Mouse (Mus musculus): ENCODE measurements at regions not wholly inside any gene's neighbourhood (a gene's known extent, or its start where the extent isn't known, plus 50 kb on each side); places are given as distances from the start of the nearest gene placed in this dataset.

- no peak overlapping the region for H3K4me2 ChIP-seq (ENCODE audit: low read length)
- WGBS, result 0% methylated on average over 1 of the region's 1 CpGs
- no peaks in the 10 kb centered on the region for H3K36me3 ChIP-seq (ENCODE audit: insufficient read depth, low read length)
- H3K4me1 ChIP-seq (replicated peaks; ENCODE audit: insufficient read depth, low read length), result no peaks in the 10 kb centered on the region; the same call in 1 of the 2 replicates
- no peak for TF ChIP-seq CTCF (IDR thresholded peaks at IDR 0.05; ENCODE audit: low read depth)
- H3K27ac ChIP-seq, result no peak overlapping the region
- H3K9ac ChIP-seq (ENCODE audit: low read depth, low read length), result no peak overlapping the region
- no peaks in the 10 kb centered on the region for H3K9me3 ChIP-seq (replicated peaks; ENCODE audit: low read length)
- H3K4me3 ChIP-seq (replicated peaks; ENCODE audit: low read depth, low read length), result no peak overlapping the region
- DNase-seq (ENCODE audit: low spot score) (peak; percentile 45), ATAC-seq (replicated peaks; ENCODE audit: low FRiP score, low read depth) (peak; percentile 77; the same call in 1 of the 2 replicates)
- no peaks in the 10 kb centered on the region for H3K27me3 ChIP-seq (ENCODE audit: insufficient read depth, low read length)
Observed at GRCm38 (mm10) chr12:119070446-119070845, 104.2 kb upstream of the Abcb5 start.

- DNase-seq (ENCODE audit: low spot score), result no peak
- no peaks in the 10 kb centered on the region for H3K36me3 ChIP-seq (ENCODE audit: insufficient read depth, low read length)
- no peak overlapping the region for H3K4me3 ChIP-seq (replicated peaks; ENCODE audit: low read depth, low read length)
- no peak for TF ChIP-seq CTCF (IDR thresholded peaks at IDR 0.05; ENCODE audit: low read depth)
- H3K4me1 ChIP-seq (replicated peaks; ENCODE audit: insufficient read depth, low read length), result no peaks in the 10 kb centered on the region; the same call in 1 of the 2 replicates
- H3K27ac ChIP-seq, result no peak overlapping the region
- no peaks in the 10 kb centered on the region for H3K27me3 ChIP-seq (ENCODE audit: insufficient read depth, low read length)
- 63% methylated on average over 3 of the region's 3 CpGs for WGBS
- no peaks in the 10 kb centered on the region for H3K9me3 ChIP-seq (replicated peaks; ENCODE audit: low read length)
- H3K4me2 ChIP-seq (ENCODE audit: low read length), result no peak overlapping the region
- no peak overlapping the region for H3K9ac ChIP-seq (ENCODE audit: low read depth, low read length)
- ATAC-seq (replicated peaks; ENCODE audit: low FRiP score, low read depth), result no peak
Observed at GRCm38 (mm10) chr12:119069747-119070146, 103.5 kb upstream of the Abcb5 start.

- Histone ChIP-seq H3K27ac (no peak overlapping the region), H3K4me1 (replicated peaks; ENCODE audit: insufficient read depth, low read length) (no peaks in the 10 kb centered on the region; the same call in 1 of the 2 replicates), H3K27me3 (ENCODE audit: insufficient read depth, low read length) (no peaks in the 10 kb centered on the region), H3K9me3 (replicated peaks; ENCODE audit: low read length) (no peaks in the 10 kb centered on the region), H3K4me3 (replicated peaks; ENCODE audit: low read depth, low read length) (no peak overlapping the region), H3K36me3 (ENCODE audit: insufficient read depth, low read length) (no peaks in the 10 kb centered on the region), H3K9ac (ENCODE audit: low read depth, low read length) (no peak overlapping the region), H3K4me2 (ENCODE audit: low read length) (no peak overlapping the region)
- ATAC-seq (replicated peaks; ENCODE audit: low FRiP score, low read depth), result no peak
- 98% methylated on average over 2 of the region's 2 CpGs for WGBS
- TF ChIP-seq CTCF (IDR thresholded peaks at IDR 0.05; ENCODE audit: low read depth), result no peak
- no peak for DNase-seq (ENCODE audit: low spot score)
Observed at GRCm38 (mm10) chr12:119068079-119068478, 101.9 kb upstream of the Abcb5 start.

GRCm38 (mm10) chr12:119062931-119063330 lies 96.7 kb upstream of the Abcb5 start:
- no peaks in the 10 kb centered on the region for H3K9me3 ChIP-seq (replicated peaks; ENCODE audit: low read length)
- no peak overlapping the region for H3K4me3 ChIP-seq (replicated peaks; ENCODE audit: low read depth, low read length)
- 74% methylated on average over 2 of the region's 2 CpGs for WGBS
- ATAC-seq (replicated peaks; ENCODE audit: low FRiP score, low read depth) (no peak), DNase-seq (ENCODE audit: low spot score) (no peak)
- TF ChIP-seq CTCF (IDR thresholded peaks at IDR 0.05; ENCODE audit: low read depth), result no peak
- H3K9ac ChIP-seq (ENCODE audit: low read depth, low read length), result no peak overlapping the region
- H3K27ac ChIP-seq, result no peak overlapping the region
- H3K4me1 ChIP-seq (replicated peaks; ENCODE audit: insufficient read depth, low read length), result no peaks in the 10 kb centered on the region
- H3K27me3 ChIP-seq (ENCODE audit: insufficient read depth, low read length), result no peaks in the 10 kb centered on the region
- no peak overlapping the region for H3K4me2 ChIP-seq (ENCODE audit: low read length)
- no peaks in the 10 kb centered on the region for H3K36me3 ChIP-seq (ENCODE audit: insufficient read depth, low read length)

GRCm38 (mm10) chr12:119062490-119062889 lies 96.3 kb upstream of the Abcb5 start:
- Histone ChIP-seq H3K4me3 (replicated peaks; ENCODE audit: low read depth, low read length) (no peak overlapping the region), H3K9ac (ENCODE audit: low read depth, low read length) (no peak overlapping the region), H3K27me3 (ENCODE audit: insufficient read depth, low read length) (no peaks in the 10 kb centered on the region), H3K9me3 (replicated peaks; ENCODE audit: low read length) (no peaks in the 10 kb centered on the region), H3K4me1 (replicated peaks; ENCODE audit: insufficient read depth, low read length) (no peaks in the 10 kb centered on the region), H3K27ac (no peak overlapping the region), H3K4me2 (ENCODE audit: low read length) (no peak overlapping the region), H3K36me3 (ENCODE audit: insufficient read depth, low read length) (no peaks in the 10 kb centered on the region)
- DNase-seq (ENCODE audit: low spot score) (no peak), ATAC-seq (replicated peaks; ENCODE audit: low FRiP score, low read depth) (no peak)
- no peak for TF ChIP-seq CTCF (IDR thresholded peaks at IDR 0.05; ENCODE audit: low read depth)

GRCm38 (mm10) chr12:119054560-119054959 lies 88.3 kb upstream of the Abcb5 start:
- DNase-seq (ENCODE audit: low spot score), result peak; percentile 53
- H3K27me3 ChIP-seq (ENCODE audit: insufficient read depth, low read length), result no peaks in the 10 kb centered on the region
- no peak for TF ChIP-seq CTCF (IDR thresholded peaks at IDR 0.05; ENCODE audit: low read depth)

GRCm38 (mm10) chr12:119051692-119052379 lies 85.6 kb upstream of the Abcb5 start:
- WGBS, result 69% methylated on average over 2 of the region's 2 CpGs
- no peak for ATAC-seq (replicated peaks; ENCODE audit: low FRiP score, low read depth)
- Histone ChIP-seq H3K27me3 (ENCODE audit: insufficient read depth, low read length) (no peaks in the 10 kb centered on the region), H3K9me3 (replicated peaks; ENCODE audit: low read length) (no peaks in the 10 kb centered on the region), H3K27ac (no peak overlapping the region), H3K4me2 (ENCODE audit: low read length) (no peak overlapping the region), H3K36me3 (ENCODE audit: insufficient read depth, low read length) (no peaks in the 10 kb centered on the region), H3K4me1 (replicated peaks; ENCODE audit: insufficient read depth, low read length) (no peaks in the 10 kb centered on the region), H3K9ac (ENCODE audit: low read depth, low read length) (no peak overlapping the region), H3K4me3 (replicated peaks; ENCODE audit: low read depth, low read length) (no peak overlapping the region)
- no peak for TF ChIP-seq CTCF (IDR thresholded peaks at IDR 0.05; ENCODE audit: low read depth)
- DNase-seq (ENCODE audit: low spot score), result peak; percentile 10

More at GRCm38 (mm10) chr12:119054560-119054959, 88.3 kb upstream of the Abcb5 start:
- no peaks in the 10 kb centered on the region for H3K36me3 ChIP-seq (ENCODE audit: insufficient read depth, low read length)
- 16% methylated on average over 3 of the region's 3 CpGs for WGBS
- H3K4me3 ChIP-seq (replicated peaks; ENCODE audit: low read depth, low read length), result no peak overlapping the region
- H3K9me3 ChIP-seq (replicated peaks; ENCODE audit: low read length), result no peaks in the 10 kb centered on the region
- no peaks in the 10 kb centered on the region for H3K4me1 ChIP-seq (replicated peaks; ENCODE audit: insufficient read depth, low read length)
- no peak for ATAC-seq (replicated peaks; ENCODE audit: low FRiP score, low read depth)
- H3K9ac ChIP-seq (ENCODE audit: low read depth, low read length), result no peak overlapping the region
- H3K4me2 ChIP-seq (ENCODE audit: low read length), result no peak overlapping the region
- no peak overlapping the region for H3K27ac ChIP-seq

Measured in kidney, postnatal 0 days (tissue).